Mouse (Mus musculus) ES-Bruce4 (cell line): Measurements from ENCODE around the gene Smoc2. TPM values are rescaled to one million over a fixed set of nuclear protein-coding genes. Genes with fewer than 3 reads are reported as not detected.

Experiments used
- H3K27ac ChIP-seq: 2 replicates; pipeline ENCODE4 v1.5.1; 2012; ENCODE audit warnings: low read length, inconsistent platforms; ENCODE audit not compliant: insufficient read depth
- H3K27me3 ChIP-seq: 2 replicates; pipeline ENCODE4 v1.6.1; 2012; ENCODE audit warnings: mild to moderate bottlenecking, low read length, inconsistent platforms; ENCODE audit not compliant: control insufficient read depth, poor library complexity, insufficient read depth, severe bottlenecking
- H3K36me3 ChIP-seq: 2 replicates; pipeline ENCODE4 v1.6.1; 2012; ENCODE audit warnings: inconsistent platforms, mild to moderate bottlenecking, low read length, moderate library complexity; ENCODE audit not compliant: control insufficient read depth, poor library complexity, insufficient read depth, severe bottlenecking
- H3K4me1 ChIP-seq: one replicate; pipeline ENCODE4 v1.8.1; 2011; ENCODE audit warnings: low read length; ENCODE audit not compliant: control insufficient read depth, insufficient read depth
- H3K4me3 ChIP-seq: 2 replicates; pipeline ENCODE4 v1.5.1; 2011; ENCODE audit warnings: low read depth, mild to moderate bottlenecking, low read length
- H3K9ac ChIP-seq: 2 replicates; pipeline ENCODE4 v1.6.1; 2012; ENCODE audit warnings: low read depth, mild to moderate bottlenecking, inconsistent platforms; ENCODE audit not compliant: poor library complexity, severe bottlenecking
- H3K9me3 ChIP-seq: replicated peaks from 2 replicates; pipeline ENCODE4 v1.6.1; 2012; ENCODE audit warnings: mild to moderate bottlenecking, low read length, inconsistent platforms; ENCODE audit not compliant: control insufficient read depth, poor library complexity, insufficient read depth, severe bottlenecking
- CTCF ChIP-seq: IDR thresholded peaks from one replicate; pipeline ENCODE4 v1.8.1; 2011; ENCODE audit warnings: low read depth, low read length
- EP300 ChIP-seq: IDR thresholded peaks from 2 replicates; pipeline ENCODE4 v1.6.1; 2011; ENCODE audit warnings: low read depth, low read length; ENCODE audit not compliant: insufficient read depth
- POLR2A ChIP-seq: IDR thresholded peaks from one replicate; pipeline ENCODE4 v1.8.1; 2011; ENCODE audit warnings: low read length; ENCODE audit not compliant: insufficient read depth
- polyA plus RNA-seq: library from polyadenylated mRNA; stranded (reverse); fragments of >200 nt; gene quantifications from 2 replicates; pipeline ENCODE4 v1.2.4, GENCODE M21; 2011; ENCODE audit warnings: low read depth; ENCODE audit not compliant: missing spikeins, insufficient read depth, insufficient read length

Gene Smoc2
- polyA plus RNA-seq, 1 experiment: 1.2 TPM

- H3K27me3 ChIP-seq: no peaks in the 10 kb centered on the region
- H3K9me3 ChIP-seq: no peaks in the 10 kb centered on the region
- no peak overlapping the region for H3K9ac ChIP-seq
- no peak overlapping the region for H3K4me3 ChIP-seq
- no peaks in the 10 kb centered on the region for H3K36me3 ChIP-seq
- no peak overlapping the region for H3K27ac ChIP-seq
- TF ChIP-seq POLR2A: no peak
- TF ChIP-seq EP300: no peak
- no peak for TF ChIP-seq CTCF
- H3K4me1 ChIP-seq: no peaks in the 10 kb centered on the region
Observed at GRCm38 (mm10) chr17:14379966-14380365, 100.7 kb downstream of the Smoc2 start.

GRCm38 (mm10) chr17:14380526-14380925 is 101.2 kb downstream of the Smoc2 start:
- Histone ChIP-seq H3K4me1 (no peaks in the 10 kb centered on the region), H3K27ac (no peak overlapping the region), H3K9ac (no peak overlapping the region), H3K36me3 (no peaks in the 10 kb centered on the region), H3K9me3 (no peaks in the 10 kb centered on the region), H3K4me3 (no peak overlapping the region), H3K27me3 (no peaks in the 10 kb centered on the region)
- no peak for TF ChIP-seq EP300
- no peak for TF ChIP-seq CTCF
- TF ChIP-seq POLR2A: no peak

- no peak overlapping the region for H3K4me3 ChIP-seq
- H3K36me3 ChIP-seq: no peaks in the 10 kb centered on the region
- no peaks in the 10 kb centered on the region for H3K4me1 ChIP-seq
- H3K27me3 ChIP-seq: no peaks in the 10 kb centered on the region
- TF ChIP-seq CTCF: no peak
- TF ChIP-seq EP300: no peak
- no peak for TF ChIP-seq POLR2A
- H3K27ac ChIP-seq: no peak overlapping the region
- no peak overlapping the region for H3K9ac ChIP-seq
- H3K9me3 ChIP-seq: no peaks in the 10 kb centered on the region
Observed at GRCm38 (mm10) chr17:14381482-14381881, 102.2 kb downstream of the Smoc2 start.

DNA sequence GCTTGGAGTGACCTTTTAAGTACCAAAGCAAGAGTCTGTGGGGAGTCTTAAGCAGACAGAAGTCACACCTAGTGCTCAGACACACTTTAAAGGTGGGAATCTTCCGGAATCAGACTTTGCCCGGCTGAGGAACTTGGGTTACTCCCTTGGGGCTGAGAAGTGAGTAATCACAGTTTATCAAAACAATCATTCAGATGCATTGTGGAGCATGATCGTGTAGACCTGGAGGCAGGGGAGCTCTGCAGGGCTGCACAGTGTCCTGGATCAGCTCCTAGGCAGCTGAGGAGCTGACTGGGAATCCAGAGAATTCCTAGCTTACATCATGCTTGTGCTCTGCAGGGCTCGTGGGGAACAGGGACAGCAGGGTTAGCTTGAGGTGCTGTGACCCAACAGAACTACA is 104.7 kb downstream of the Smoc2 start:
- no peak overlapping the region for H3K4me3 ChIP-seq
- TF ChIP-seq CTCF (no peak), POLR2A (no peak), EP300 (no peak)
- no peaks in the 10 kb centered on the region for H3K36me3 ChIP-seq
- no peaks in the 10 kb centered on the region for H3K9me3 ChIP-seq
- no peaks in the 10 kb centered on the region for H3K27me3 ChIP-seq
- no peaks in the 10 kb centered on the region for H3K4me1 ChIP-seq
- H3K9ac ChIP-seq: no peak overlapping the region
- H3K27ac ChIP-seq: no peak overlapping the region

GRCm38 (mm10) chr17:14384980-14385379 is 105.7 kb downstream of the Smoc2 start:
- no peaks in the 10 kb centered on the region for H3K4me1 ChIP-seq
- H3K36me3 ChIP-seq: no peaks in the 10 kb centered on the region
- no peak overlapping the region for H3K4me3 ChIP-seq
- H3K9me3 ChIP-seq: no peaks in the 10 kb centered on the region
- H3K27ac ChIP-seq: no peak overlapping the region
- no peaks in the 10 kb centered on the region for H3K27me3 ChIP-seq
- TF ChIP-seq EP300 (no peak), CTCF (no peak), POLR2A (no peak)
- H3K9ac ChIP-seq: no peak overlapping the region

DNA sequence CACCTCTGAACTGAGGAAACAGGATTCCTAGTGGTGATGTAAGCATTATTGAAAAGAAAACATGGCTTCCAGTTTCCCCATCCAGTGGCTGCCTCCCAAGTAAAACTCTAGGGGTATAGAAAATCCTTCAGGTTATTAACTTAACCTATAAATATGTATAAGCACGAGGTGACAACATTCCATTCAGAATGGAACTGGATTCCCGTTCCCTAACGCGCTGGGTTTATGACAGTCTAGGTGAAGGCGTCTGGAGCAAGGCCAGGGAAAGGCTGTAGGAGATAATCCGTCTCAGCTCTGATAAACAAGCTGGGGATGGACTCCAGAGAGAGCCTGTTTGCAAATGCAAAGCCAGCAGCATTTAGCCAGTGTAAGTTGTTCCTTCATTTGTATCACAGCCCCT is 108.0 kb downstream of the Smoc2 start:
- no peak for TF ChIP-seq EP300
- no peak for TF ChIP-seq POLR2A
- no peak for TF ChIP-seq CTCF
- no peaks in the 10 kb centered on the region for H3K27me3 ChIP-seq

More for the DNA sequence above, 108.0 kb downstream of the Smoc2 start:
- Histone ChIP-seq H3K9ac (no peak overlapping the region), H3K27ac (no peak overlapping the region), H3K4me3 (no peak overlapping the region), H3K9me3 (no peaks in the 10 kb centered on the region), H3K4me1 (no peaks in the 10 kb centered on the region), H3K36me3 (no peaks in the 10 kb centered on the region)
